Mouse (Mus musculus) forebrain, embryonic 12.5 days (tissue): ENCODE measurements around the gene Hkdc1. TPM values are rescaled to one million over a fixed set of nuclear protein-coding genes. Genes with fewer than 3 reads are reported as not detected.
"Not testable (repeated sequence)": the region's sequence is repeated elsewhere in the genome, so short reads cannot be mapped to it uniquely, and the experiment has no call there.

ENCODE experiments used
- ATAC-seq: fragments of 200-750 bp; cut with Nextera tagmentation; 2 replicates; pipeline ENCODE4 v1.8.0; 2017; ENCODE audit warnings: moderate TSS enrichment; ENCODE audit not compliant: low FRiP score
- H3K27ac ChIP-seq: fragments of 300-500 bp; sonication (generic); 2 replicates; pipeline ENCODE4 v1.5.1; 2016; ENCODE audit warnings: mild to moderate bottlenecking
- H3K27me3 ChIP-seq: fragments of 300-500 bp; sonication (generic); 2 replicates; pipeline ENCODE4 v1.6.1; 2016; ENCODE audit warnings: mild to moderate bottlenecking
- H3K36me3 ChIP-seq: fragments of 300-500 bp; sonication (generic); replicated peaks from 2 replicates; pipeline ENCODE4 v1.6.1; 2016; ENCODE audit warnings: mild to moderate bottlenecking
- H3K4me1 ChIP-seq: fragments of 300-500 bp; sonication (generic); 2 replicates; pipeline ENCODE4 v1.6.1; 2016
- H3K4me2 ChIP-seq: fragments of 300-500 bp; sonication (generic); 2 replicates; pipeline ENCODE4 v1.6.1; 2016; ENCODE audit warnings: mild to moderate bottlenecking, moderate library complexity
- H3K4me3 ChIP-seq: fragments of 300-500 bp; sonication (generic); replicated peaks from 2 replicates; pipeline ENCODE4 v1.5.1; 2016; ENCODE audit warnings: mild to moderate bottlenecking
- H3K9ac ChIP-seq: fragments of 300-500 bp; sonication (generic); 2 replicates; pipeline ENCODE4 v1.6.1; 2016; ENCODE audit warnings: mild to moderate bottlenecking
- H3K9me3 ChIP-seq: fragments of 300-500 bp; sonication (generic); 2 replicates; pipeline ENCODE4 v1.6.1; 2016
- WGBS: fragments of 180-500 bp; shearing (Covaris S2); methylation state at CpG from one replicate; pipeline ENCODE4 v1.1.7; 2016; 5-methylcytosine and 5-hydroxymethylcytosine counted together
- polyA plus RNA-seq: library from polyadenylated mRNA; unstranded; fragments of >200 nt; fragmentation: Nextera tagmentation; extraction: Ambion mirVana; gene quantifications from 2 replicates; pipeline ENCODE4 v1.2.1, GENCODE M21; 2016

Hkdc1 gene
- polyA plus RNA-seq, result 0.11 and 0.28 TPM in 2 replicates

DNA sequence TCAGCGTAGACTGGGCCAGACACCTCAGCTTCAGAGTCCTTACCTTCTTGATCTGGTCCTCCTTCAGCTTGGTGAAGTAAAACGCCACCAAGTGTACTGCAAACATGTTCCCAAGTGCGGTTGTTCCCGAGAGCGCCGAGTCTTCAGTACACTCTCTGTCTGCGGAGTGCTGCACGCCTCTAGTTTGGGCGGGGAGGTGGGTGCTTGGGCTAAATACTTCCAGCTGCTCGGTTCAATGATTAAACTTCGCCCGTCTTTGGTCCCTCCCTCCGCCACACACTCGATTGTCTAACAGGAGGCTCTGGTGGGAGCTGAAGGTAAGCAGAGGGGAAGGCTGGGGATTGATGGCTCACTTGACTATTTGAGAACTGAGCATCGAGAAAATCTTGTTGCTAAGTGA lies at the start of gene Hkdc1:
TSS of gene Hkdc1 (minus strand) at position 237 of the 400 bp plus-strand sequence.
- no peaks in the 10 kb centered on the region; the same call in 1 of the 2 replicates for H3K27me3 ChIP-seq
- 0 out of 2 replicates have a peak, but pooled peaks cover 5% of the 10 kb centered on the region for H3K4me1 ChIP-seq
- no peaks in the 10 kb centered on the region for H3K36me3 ChIP-seq
- no peak for ATAC-seq
- H3K27ac ChIP-seq, result no peak within 1 kb of the TSS
- H3K4me3 ChIP-seq, result no peak within 1 kb of the TSS
- WGBS, result 63% methylated on average over 15 of the region's 15 CpGs
- no peaks in the 10 kb centered on the region for H3K9me3 ChIP-seq
- no peak within 1 kb of the TSS for H3K4me2 ChIP-seq
- no peak within 1 kb of the TSS for H3K9ac ChIP-seq

DNA sequence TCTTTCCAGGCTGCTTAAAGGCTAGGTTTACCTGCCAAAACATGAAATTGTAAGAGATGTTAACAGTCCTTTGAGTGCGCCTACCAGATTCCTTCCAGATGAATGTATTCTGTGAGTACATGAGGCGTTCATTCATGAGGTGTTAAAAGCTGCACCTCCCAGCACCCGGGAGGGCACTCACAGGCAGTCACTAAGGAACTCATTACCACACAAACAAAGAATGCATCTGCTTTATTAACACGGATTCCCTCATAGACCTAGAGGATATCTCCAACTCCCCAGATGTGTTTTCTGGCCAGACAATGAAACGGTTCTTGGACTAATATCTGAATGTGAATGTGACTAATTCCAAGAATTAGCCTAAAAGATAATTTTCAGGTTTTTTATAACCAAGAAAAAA lies 48.8 kb upstream of the Hkdc1 start:
- WGBS, result 41% methylated on average over 5 of the region's 5 CpGs
- H3K4me3 ChIP-seq, result no peak overlapping the region
- H3K27me3 ChIP-seq, result no peaks in the 10 kb centered on the region
- peaks cover 9% of the 10 kb centered on the region for H3K36me3 ChIP-seq
- H3K4me1 ChIP-seq, result 0 out of 2 replicates have a peak, but pooled peaks cover 5% of the 10 kb centered on the region
- H3K4me2 ChIP-seq, result no peak overlapping the region
- H3K9me3 ChIP-seq, result no peaks in the 10 kb centered on the region
- no peak overlapping the region for H3K27ac ChIP-seq
- H3K9ac ChIP-seq, result no peak overlapping the region
- no peak for ATAC-seq

DNA sequence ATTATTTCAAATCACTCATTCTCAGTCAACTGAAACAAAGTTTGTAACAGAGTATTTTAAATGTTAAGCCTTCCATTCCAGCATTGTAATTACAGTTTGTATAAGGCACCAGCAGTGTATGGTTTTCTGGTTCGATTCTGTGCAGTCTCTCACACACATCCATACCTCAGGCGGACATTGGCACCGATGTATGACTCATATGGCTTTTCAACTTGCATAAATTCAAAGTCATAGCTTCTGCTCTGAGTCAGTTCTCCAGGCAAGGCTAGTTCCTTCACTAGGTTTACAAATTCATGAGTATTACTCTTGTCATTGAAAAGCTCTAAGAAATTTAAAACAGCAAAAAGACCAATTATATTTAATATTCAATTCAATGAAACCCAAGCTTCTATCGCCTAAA lies 47.4 kb upstream of the Hkdc1 start:
- H3K9ac ChIP-seq, result no peak overlapping the region
- H3K9me3 ChIP-seq, result no peaks in the 10 kb centered on the region
- no peak overlapping the region for H3K4me2 ChIP-seq
- ATAC-seq, result no peak
- WGBS, result 92% methylated on average over 4 of the region's 4 CpGs
- H3K4me3 ChIP-seq, result no peak overlapping the region
- H3K4me1 ChIP-seq, result 0 out of 2 replicates have a peak, but pooled peaks cover 5% of the 10 kb centered on the region
- H3K36me3 ChIP-seq, result peaks cover 13% of the 10 kb centered on the region
- H3K27me3 ChIP-seq, result no peaks in the 10 kb centered on the region
- no peak overlapping the region for H3K27ac ChIP-seq

DNA sequence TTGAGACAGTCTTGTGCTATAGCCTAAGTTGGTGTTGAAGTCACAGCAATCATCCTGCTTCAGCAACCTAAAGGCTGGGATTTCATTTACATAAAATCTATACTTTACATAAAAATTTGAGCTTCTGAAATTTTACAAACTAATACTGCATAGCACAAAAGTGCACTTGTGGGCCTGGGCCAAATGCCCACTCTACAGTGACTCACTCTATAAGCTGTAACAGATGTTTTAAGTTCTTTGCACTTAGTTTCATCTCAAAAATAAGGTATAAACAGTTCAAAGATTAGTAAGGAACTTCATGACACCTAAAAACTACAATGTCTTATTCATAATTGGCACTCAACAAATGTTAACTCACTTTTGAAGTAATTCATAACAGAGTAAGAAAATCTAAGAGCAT lies 39.0 kb upstream of the Hkdc1 start:
- peaks cover 58% of the 10 kb centered on the region for H3K36me3 ChIP-seq
- no peak overlapping the region for H3K4me2 ChIP-seq
- no peak overlapping the region for H3K4me3 ChIP-seq
- H3K9me3 ChIP-seq, result no peaks in the 10 kb centered on the region
- H3K9ac ChIP-seq, result no peak overlapping the region
- no peak for ATAC-seq
- H3K27me3 ChIP-seq, result no peaks in the 10 kb centered on the region
- H3K4me1 ChIP-seq, result no peaks in the 10 kb centered on the region
- H3K27ac ChIP-seq, result no peak overlapping the region

DNA sequence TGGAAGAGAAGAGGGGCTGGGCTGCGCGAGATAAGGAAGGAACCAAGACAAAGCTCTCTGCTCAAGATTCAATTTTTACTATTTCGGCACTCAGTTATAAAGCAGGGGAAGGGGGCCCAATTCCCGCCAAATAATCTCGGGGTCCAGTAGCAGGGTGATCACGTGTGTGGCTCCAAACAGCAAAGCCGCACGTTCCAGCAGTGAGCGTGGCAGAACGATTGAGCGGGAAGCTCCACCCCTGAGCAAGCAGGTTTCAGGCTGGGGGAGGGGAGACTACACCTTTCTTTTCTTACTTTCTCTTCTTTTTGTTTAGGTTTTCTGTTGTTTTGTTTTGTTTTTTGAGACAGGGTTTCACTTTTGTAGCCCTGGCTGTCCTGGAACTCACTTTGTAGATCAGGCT lies 29.7 kb upstream of the Hkdc1 start:
- H3K27ac ChIP-seq, H3K9ac ChIP-seq, ATAC-seq, H3K4me2 ChIP-seq, H3K27me3 ChIP-seq, H3K4me3 ChIP-seq, H3K9me3 ChIP-seq: not testable (repeated sequence)
- Histone ChIP-seq H3K36me3 (peaks cover 22% of the 10 kb centered on the region), H3K4me1 (peaks cover 17% of the 10 kb centered on the region)
- 76% methylated on average over 11 of the region's 11 CpGs for WGBS

DNA sequence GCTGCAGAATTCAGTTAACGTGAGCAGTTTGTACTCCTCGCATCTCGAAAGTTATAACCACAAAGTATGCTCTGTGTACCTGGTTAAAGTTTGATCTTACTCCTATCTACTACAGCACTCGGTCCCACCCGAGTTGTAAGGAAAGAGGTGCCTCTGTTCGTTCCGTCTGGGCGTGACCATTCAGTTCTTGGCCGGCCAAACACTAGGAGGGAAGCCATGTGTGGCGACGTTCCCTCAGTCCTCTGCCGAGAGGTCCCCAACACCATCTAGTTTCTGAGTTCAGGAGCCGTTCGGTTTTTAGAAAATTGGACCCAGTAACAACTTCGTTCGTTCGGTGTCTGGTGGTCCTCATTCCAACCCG lies 28.0 kb upstream of the Hkdc1 start:
- Histone ChIP-seq H3K36me3 (peaks cover 25% of the 10 kb centered on the region), H3K27me3 (no peaks in the 10 kb centered on the region), H3K9me3 (no peaks in the 10 kb centered on the region), H3K4me1 (peaks cover 17% of the 10 kb centered on the region), H3K27ac (peak overlapping the region; percentile 80), H3K4me3 (peak overlapping the region; percentile 95), H3K9ac (peak overlapping the region; percentile 92), H3K4me2 (peak overlapping the region; percentile 67)
- WGBS, result 42% methylated on average over 18 of the region's 18 CpGs
- peak; percentile 25; the same call in 1 of the 2 replicates for ATAC-seq

DNA sequence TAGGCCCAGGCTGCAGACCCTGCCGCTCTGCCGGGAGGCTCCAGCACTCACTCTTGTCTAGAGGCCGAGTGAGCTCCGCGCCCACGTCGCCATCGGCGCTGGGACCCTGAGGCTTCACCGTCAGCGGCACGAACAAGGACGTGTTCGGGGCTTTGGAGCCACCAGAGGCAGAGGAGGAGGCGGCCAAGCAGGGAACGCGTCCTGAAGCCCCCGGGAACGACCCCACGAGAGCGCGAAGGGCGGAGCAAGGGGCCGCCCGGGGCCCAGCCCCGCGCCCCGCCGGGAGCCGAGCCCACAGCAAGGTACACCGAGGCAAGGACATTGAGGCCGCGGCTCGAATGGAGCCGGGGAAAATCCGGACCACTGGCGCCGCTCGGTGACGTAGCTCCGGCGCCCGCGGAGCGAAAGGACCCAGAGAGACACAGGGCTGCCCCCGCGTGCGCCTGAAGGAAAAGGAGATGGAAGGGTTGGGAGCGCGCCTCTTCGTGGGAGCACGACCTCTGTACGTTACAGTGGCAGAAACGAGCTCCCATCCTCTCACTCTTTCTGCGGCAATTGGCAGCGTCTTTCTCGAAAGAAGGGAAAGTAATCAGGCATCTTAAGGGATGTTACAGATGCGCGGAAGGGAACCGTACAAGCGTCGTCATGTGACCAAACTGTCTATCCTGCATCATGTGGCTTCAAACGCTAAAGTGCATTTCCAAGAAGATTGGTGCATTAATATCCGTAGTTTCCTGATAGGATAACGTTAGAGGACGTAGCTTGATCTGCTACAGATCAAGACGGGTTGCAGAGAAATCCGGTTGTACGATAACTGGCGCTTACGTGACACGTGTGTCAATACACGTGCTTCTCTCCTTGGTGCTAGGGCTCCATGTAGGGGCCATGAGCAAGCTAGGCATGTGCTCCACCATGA lies 27.3 kb upstream of the Hkdc1 start, which contains the start of the genes 4930507D05Rik and Supv3l1:
TSS of gene 4930507D05Rik (plus strand) at position 126 of the 916 bp plus-strand sequence.
TSS of gene Supv3l1 (minus strand) at position 375 of the 916 bp plus-strand sequence.
- peak; percentile 91 for ATAC-seq

DNA sequence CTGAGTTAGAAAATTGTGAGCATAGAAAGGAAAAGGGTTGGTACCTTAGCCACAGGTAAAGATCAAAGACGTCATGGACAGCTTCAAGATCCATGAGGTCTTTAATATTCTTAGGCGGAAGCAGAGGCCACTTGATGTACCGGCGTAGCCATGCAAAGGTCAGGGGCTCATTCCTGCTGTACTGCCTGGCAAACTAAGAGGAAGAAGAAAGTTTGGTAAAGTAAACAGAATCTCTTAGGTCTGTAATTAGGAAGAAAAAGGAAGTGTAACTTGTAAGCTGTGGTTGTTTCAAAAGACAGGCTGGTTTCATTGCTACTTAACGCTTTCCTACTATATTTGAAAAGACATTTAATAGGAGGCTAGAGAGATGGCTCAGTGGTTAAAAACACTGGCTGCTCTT lies 8.1 kb upstream of the Hkdc1 start:
- no peaks in the 10 kb centered on the region for H3K27me3 ChIP-seq
- no peak overlapping the region for H3K9ac ChIP-seq
- no peak overlapping the region for H3K27ac ChIP-seq
- H3K4me3 ChIP-seq, result no peak overlapping the region
- WGBS, result 95% methylated on average over 5 of the region's 5 CpGs
- 0 out of 2 replicates have a peak, but pooled peaks cover 1% of the 10 kb centered on the region for H3K4me1 ChIP-seq
- H3K4me2 ChIP-seq, result no peak overlapping the region
- no peaks in the 10 kb centered on the region for H3K9me3 ChIP-seq
- H3K36me3 ChIP-seq, result peaks cover 75% of the 10 kb centered on the region
- no peak for ATAC-seq

More for the DNA sequence above, 27.3 kb upstream of the Hkdc1 start, which contains the start of the genes 4930507D05Rik and Supv3l1:
- H3K27me3 ChIP-seq, result no peaks in the 10 kb centered on the region
- H3K4me2 ChIP-seq, result peak within 1 kb of the TSS; percentile 67
- WGBS, result under 1% methylated on average over 73 of the region's 73 CpGs
- H3K9me3 ChIP-seq, result no peaks in the 10 kb centered on the region
- H3K4me3 ChIP-seq, result peak within 1 kb of the TSS; percentile 95
- peaks cover 17% of the 10 kb centered on the region for H3K4me1 ChIP-seq
- H3K9ac ChIP-seq, result peak within 1 kb of the TSS; percentile 92
- H3K36me3 ChIP-seq, result peaks cover 26% of the 10 kb centered on the region
- peak within 1 kb of the TSS; percentile 80 for H3K27ac ChIP-seq

DNA sequence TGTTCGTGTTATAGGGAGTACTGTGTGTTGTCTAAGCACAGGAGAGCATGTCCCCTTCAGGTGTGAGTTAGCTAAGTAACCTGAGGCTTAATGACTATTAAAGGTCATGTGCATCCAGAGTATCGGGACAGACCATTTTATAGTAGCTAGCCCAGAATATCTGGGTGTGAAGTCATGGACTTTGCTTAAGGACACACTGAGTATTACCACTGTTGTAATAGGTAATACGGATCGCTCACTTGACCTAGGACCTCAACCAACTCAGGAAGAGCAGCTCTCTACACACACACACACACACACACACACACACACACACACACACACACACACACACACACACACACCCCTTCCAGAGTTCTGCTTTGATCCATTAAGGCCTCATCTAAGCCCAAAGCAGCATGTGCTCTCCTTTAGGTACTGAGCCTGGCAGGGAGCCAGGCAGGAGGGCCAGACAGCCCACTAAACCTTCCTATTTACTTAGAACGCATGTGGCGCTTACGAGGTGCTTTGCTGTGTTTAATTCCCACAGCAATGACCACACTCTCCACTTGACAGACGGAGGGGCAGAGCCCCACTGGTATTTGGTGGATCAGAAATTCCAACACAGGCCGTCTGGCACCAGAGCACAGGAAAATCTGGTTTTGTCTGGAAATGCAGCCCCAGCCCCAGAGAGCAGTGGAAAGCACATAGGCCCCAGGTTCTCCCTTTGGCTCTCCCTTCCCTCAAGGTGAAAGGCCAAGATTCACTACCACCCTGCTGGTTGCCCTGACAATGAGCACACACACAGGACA lies 3.0 kb upstream of the Hkdc1 start:
- no peak overlapping the region for H3K4me2 ChIP-seq
- ATAC-seq, result no peak
- WGBS, result 52% methylated on average over 9 of the region's 9 CpGs
- no peak overlapping the region for H3K27ac ChIP-seq
- no peak overlapping the region for H3K4me3 ChIP-seq
- H3K27me3 ChIP-seq, result no peaks in the 10 kb centered on the region; the same call in 1 of the 2 replicates
- H3K9me3 ChIP-seq, result no peaks in the 10 kb centered on the region
- H3K4me1 ChIP-seq, result 0 out of 2 replicates have a peak, but pooled peaks cover 5% of the 10 kb centered on the region
- H3K9ac ChIP-seq, result no peak overlapping the region
- H3K36me3 ChIP-seq, result peaks cover 27% of the 10 kb centered on the region

DNA sequence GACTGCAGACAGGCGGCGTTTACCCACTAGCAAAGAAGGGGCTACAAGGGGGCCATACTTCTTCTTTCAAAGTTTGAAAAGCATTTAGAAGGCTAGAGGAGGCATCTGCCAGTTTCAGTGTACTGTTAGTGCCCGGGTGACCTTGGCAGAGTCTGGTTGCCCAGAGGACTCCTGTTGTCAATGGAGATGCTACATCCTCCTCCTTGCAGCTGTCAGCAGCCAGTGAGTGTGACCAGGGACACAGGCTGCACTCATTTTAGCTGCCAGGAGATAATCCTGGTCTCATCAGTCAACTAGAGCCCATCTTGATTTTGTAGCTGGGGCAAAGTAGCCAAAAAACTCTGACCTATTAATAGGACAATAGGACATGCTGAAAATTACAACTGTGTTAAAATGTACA lies 1.2 kb downstream of the Hkdc1 start:
- 0 out of 2 replicates have a peak, but pooled peaks cover 5% of the 10 kb centered on the region for H3K4me1 ChIP-seq

DNA sequence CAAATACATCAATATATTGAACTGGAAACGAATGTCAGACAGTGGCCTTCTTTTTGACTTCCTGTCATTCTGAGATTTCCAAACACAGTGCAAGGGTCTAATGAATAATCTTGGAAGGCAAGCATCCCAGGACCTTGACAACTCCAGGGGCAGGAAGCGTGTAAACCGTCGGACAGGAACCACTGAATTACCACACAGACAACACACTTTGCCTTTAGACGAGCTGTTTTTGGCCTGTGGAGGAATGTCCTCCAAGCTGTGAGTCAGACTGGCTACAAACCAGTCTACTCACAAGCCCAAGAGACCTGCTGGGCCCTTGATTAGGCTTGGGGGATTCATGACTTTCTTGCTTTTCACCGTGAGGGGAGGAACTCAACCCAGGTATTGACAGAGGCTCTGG lies 1.9 kb downstream of the Hkdc1 start:
- Histone ChIP-seq H3K4me2 (no peak overlapping the region), H3K27ac (no peak overlapping the region), H3K9ac (no peak overlapping the region), H3K4me3 (no peak overlapping the region), H3K9me3 (no peaks in the 10 kb centered on the region), H3K36me3 (no peaks in the 10 kb centered on the region), H3K4me1 (0 out of 2 replicates have a peak, but pooled peaks cover 3% of the 10 kb centered on the region), H3K27me3 (no peaks in the 10 kb centered on the region; the same call in 1 of the 2 replicates)
- ATAC-seq, result no peak
- WGBS, result 77% methylated on average over 6 of the region's 6 CpGs

More for the DNA sequence above, 1.2 kb downstream of the Hkdc1 start:
- H3K27me3 ChIP-seq, result no peaks in the 10 kb centered on the region; the same call in 1 of the 2 replicates
- no peak overlapping the region for H3K4me2 ChIP-seq
- H3K4me3 ChIP-seq, result no peak overlapping the region
- WGBS, result 93% methylated on average over 3 of the region's 3 CpGs
- H3K9me3 ChIP-seq, result no peaks in the 10 kb centered on the region
- no peak for ATAC-seq
- no peak overlapping the region for H3K9ac ChIP-seq
- H3K27ac ChIP-seq, result no peak overlapping the region
- no peaks in the 10 kb centered on the region for H3K36me3 ChIP-seq

DNA sequence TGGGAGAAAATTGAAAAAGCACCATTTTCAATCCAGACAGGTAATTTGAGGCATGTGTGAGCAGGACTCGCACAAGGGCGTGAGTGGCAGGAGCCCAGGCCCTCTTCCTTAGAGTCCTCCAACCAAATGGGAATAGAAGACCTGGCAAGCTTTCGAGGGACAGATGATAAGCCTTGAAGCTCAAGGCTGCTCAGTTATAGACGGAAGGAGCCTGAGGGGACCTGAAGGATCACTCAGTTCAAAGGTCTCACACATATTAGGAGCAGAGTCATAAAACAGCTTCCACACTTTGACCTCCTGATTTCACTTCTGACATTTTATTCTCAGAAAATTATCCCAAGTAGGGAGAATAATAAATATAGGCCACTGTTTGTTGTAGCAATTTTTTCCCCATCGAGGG lies 2.9 kb downstream of the Hkdc1 start:
- whole genome bisulfite sequencing, result 85% methylated on average over 5 of the region's 5 CpGs
- no peaks in the 10 kb centered on the region for H3K9me3 ChIP-seq

More for the DNA sequence above, 2.9 kb downstream of the Hkdc1 start:
- Histone ChIP-seq H3K4me1 (no peaks in the 10 kb centered on the region), H3K4me3 (no peak overlapping the region), H3K36me3 (no peaks in the 10 kb centered on the region), H3K4me2 (no peak overlapping the region), H3K27me3 (no peaks in the 10 kb centered on the region; the same call in 1 of the 2 replicates), H3K9ac (no peak overlapping the region), H3K27ac (no peak overlapping the region)
- ATAC-seq, result no peak
